Mouse (Mus musculus) adrenal gland, adult (tissue): Measurements from ENCODE around the gene Magohb.
"Not testable (repeated sequence)": the region's sequence is repeated elsewhere in the genome, so short reads cannot be mapped to it uniquely, and the experiment has no call there.

ENCODE experiments used
- DNase-seq, 2 experiments: peaks; one replicate each; pipeline ENCODE4 v3.0.0; 2022 to 2023; ENCODE audit warnings: low spot score in 1 of 2; ENCODE audit not compliant: inconsistent age in 2 of 2

The Magohb gene

DNA sequence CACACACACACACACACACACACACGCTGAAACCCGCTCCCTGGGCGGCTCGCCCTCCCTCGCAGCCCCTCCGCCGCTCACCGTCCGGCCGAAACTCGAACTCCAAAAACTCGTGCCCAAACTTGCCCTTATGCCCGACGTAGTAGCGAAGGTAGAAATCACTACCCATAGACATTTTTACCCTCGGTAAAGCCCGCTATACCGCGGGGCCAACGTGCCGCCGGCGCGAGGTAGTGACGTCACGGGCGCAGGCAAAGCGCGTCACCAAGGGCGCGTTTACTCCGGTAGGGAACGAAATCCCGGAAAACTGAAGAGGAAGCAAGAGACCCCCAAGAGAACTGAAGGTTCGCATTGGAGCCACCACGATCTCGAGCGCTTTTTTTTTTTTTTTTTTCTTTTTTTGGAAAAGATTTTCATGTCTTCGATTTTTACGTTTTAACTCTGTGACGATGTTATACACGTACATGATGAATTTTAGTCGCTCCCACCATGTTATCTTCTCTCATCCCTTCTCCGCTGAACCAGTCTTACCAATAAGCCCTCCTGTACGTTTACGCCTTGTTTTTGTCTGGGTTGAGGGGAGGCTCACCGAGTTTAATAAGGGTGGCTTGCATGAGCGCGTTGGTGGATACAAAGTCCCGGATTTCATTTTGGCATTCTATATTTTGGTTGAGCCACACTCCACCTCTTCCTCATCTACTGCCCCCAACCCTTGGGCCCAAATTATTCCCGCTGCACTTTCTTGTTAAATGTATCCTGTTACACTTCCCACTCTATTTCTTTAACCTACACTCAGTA lies at the start of gene Magohb:
Magohb (minus strand) TSS at position 254 of the 798 bp plus-strand sequence.
- peak; percentile 81 to 94 for DNase-seq

DNA sequence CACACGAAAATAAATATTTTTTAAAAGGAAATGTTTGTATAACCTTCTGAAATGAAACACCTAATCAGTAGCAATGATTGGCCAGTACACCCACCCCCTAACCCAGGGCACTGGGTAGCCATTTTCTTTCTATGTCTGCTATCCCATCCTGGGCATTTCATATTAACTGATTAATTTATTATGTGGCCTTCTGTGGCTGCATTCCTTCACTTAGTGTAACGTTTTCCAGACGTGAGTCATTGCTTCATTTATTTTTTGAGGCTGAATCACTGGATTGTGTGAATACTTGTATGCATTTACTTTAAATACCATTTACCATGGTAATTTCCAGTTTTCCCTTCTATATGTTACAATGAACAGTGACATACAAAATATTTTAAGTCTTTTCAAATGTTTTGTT lies 47.0 kb upstream of the Magohb start:
- DNase-seq: peak in 1 of 2 experiments; percentile 37

DNA sequence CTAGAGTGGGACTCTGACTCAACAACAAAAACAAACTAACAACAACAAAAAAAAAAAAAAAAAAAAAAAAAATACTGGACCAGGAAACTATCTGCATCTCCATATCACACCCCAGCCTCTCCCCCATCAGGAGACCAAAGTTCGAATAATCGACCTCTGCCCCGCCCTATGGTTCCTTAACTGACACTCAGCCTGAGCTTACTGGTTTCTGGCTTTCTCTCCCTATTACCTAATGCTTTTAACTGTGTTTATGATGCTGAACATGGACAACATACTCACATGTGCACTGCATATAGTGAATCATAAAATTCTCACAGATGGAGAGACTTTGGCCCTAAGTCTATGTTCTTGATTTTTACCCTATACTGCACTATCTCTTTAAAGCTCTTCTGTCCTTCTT lies 46.3 kb upstream of the Magohb start:
- no peak for DNase-seq

- no peak for DNase-seq
Observed at GRCm38 (mm10) chr6:131338787-131339186, 45.7 kb upstream of the Magohb start.

DNA sequence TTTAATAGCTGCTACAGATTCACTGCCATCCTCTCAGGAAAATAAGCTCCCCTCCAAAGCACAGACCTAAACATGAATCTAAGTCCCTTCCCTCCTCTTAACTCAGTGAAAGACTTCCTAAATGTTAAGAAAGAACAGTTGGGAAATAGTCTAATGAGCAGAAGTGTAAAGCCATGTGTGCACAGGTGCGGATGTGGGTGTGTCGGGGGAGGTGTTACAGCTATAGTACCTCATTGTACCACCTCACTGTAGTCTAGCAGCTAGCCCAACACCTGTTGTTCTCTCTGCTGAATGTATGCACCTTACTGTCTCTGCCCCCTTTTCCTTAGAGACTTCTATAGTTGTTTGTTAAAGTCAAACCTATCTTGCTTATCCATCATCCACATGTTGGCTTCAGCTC lies 34.0 kb upstream of the Magohb start:
- DNase-seq: no peak

DNA sequence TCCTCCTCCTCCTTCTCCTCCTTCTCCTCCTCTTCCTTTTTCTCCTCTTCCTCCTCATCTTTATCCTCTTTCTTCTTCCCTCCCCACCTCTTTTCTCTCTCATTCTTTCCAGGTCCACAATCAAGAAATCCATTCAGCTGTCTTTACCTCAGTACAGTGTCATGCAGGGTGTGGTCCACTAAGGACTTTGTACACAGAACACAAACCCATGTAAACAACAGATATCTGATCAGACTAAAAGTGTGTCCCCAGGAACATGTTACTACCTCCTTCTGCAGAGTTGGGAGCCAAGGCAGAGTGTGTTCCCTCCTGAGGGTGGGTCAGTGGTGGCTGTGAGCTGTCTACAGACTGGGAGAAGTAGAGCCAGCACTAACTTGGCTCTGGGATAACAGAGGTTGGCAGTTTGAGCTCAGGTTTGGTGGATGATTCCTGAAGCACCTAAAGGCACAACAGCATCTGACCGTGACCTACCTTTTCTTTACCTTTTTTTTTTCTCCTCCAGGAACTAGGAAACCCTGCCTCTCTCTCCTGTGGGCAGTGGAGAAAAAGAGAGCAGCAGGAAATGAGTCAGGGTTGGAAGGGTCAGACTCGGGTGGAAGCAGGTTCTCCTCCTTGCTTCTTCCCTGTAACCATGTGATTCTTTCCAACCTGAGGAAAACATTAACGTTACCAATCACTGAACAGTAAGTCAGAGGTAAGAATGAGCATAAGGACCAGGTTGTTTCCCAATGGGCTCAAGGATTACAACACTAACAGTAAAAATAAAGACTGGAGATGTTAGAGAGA lies 29.0 kb upstream of the Magohb start:
- no peak for DNase-seq

- no peak for DNase-seq
Observed at GRCm38 (mm10) chr6:131316155-131317101, 23.4 kb upstream of the Magohb start.

GRCm38 (mm10) chr6:131308031-131308430 lies 15.0 kb upstream of the Magohb start:
- DNase-seq: no peak

DNA sequence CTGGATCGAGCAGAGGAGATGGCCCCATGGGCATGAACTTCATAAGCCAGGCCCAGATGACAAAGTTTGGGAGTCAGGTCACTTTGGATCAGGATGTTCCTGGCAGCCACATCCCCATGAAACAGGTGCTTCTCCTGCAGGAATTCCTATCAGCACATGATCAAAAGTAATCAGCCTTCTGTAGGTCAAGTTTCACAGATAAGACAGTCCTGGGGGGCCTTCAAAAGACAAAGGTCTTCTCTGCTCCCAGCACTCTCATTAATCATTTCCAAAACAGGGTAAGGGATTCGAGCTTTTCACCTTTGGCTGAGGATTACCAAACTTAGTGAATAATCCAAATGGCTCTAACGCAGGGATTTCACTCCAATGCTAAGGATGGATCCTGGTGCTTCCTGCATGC lies 11.7 kb upstream of the Magohb start:
- no peak for DNase-seq

- no peak for DNase-seq
Observed at GRCm38 (mm10) chr6:131298531-131298930, 5.5 kb upstream of the Magohb start.

- DNase-seq: no peak
Observed at GRCm38 (mm10) chr6:131294435-131295112, 1.5 kb upstream of the Magohb start.

- DNase-seq: no peak
Observed at GRCm38 (mm10) chr6:131293916-131294315, 872 bp upstream of the Magohb start.

GRCm38 (mm10) chr6:131292276-131292990 lies 611 bp downstream of the Magohb start:
- peak in 1 of 2 experiments; percentile 30 for DNase-seq

DNA sequence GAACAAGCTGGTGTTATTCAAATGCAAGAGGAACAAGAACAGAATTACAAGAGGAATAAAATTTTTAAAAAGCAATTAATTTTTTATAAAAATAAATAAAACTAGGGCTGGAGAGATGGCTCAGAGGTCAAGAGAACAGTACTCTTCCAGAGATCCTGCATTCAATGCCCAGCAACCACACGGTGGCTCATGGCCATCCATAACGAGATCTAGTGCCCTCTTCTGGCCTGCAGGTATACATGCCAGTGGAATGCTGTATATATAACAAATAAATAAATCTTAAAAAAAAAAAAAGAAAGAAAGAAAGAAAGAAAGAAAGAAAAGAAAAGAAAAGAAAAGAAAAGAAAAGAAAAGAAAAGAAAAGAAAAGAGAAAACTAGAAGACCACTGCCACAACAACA lies 2.6 kb downstream of the Magohb start:
- DNase-seq: peak; percentile 27 to 70

GRCm38 (mm10) chr6:131278160-131278559 lies 14.9 kb downstream of the Magohb start:
- not testable (repeated sequence) for DNase-seq

DNA sequence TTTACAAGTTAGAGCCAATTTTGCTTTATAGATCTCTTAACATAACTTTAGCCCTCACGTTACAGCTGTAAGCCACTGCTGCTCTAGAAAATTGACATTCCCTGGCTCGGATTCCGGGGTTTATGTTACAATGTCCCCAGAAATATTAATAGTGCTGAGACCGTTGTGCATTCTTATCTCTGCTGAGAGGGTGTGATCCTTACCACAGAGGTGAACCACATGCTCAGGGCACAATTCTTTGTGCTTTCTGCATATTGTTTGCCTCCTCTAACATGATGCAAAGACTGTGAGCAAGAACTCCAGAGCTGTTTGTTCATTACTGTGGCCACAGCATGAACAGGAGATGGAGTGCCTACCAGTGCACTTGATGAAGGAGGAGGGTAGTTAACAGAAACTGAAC lies 16.4 kb downstream of the Magohb start:
- DNase-seq: no peak

DNA sequence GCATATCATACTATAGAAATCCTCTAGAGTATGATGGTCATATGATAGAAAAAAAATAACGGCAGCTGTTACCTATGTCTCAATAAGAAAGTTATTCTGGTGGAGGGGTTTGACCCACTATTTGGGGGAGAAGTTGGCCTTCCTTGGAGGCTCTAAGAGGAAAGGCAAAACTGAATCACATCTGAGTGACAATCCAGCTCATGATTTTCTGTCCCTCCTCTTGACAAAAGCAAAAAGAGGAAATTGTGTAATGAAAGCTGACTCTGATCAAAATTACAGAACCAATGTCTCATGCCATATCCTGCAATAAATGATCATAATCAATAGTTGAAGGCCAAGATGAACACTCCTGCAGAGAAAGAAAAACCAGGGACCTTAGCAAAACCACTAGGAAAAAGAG lies 20.7 kb downstream of the Magohb start:
- DNase-seq: no peak

- no peak for DNase-seq
Observed at GRCm38 (mm10) chr6:131270312-131270711, 22.7 kb downstream of the Magohb start.

DNA sequence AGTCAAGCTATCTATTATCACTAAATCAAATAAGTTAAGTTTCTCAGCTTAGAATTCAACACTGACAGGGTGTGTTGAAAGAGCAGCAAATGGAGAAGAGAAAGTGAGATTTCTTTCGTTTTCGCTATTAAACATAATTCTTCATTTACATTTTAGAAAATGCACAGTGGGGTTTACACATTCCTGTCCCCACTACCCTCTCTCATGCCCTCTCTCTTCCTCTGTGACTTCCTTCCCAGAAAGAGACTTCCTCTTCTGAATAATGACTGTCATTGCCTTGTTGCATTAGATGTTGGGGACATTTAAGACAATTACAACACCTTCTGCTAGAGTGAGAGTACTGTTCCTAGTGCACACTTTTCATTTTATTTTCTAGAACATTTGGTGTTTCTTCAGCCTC lies 23.4 kb downstream of the Magohb start:
- DNase-seq: no peak

DNA sequence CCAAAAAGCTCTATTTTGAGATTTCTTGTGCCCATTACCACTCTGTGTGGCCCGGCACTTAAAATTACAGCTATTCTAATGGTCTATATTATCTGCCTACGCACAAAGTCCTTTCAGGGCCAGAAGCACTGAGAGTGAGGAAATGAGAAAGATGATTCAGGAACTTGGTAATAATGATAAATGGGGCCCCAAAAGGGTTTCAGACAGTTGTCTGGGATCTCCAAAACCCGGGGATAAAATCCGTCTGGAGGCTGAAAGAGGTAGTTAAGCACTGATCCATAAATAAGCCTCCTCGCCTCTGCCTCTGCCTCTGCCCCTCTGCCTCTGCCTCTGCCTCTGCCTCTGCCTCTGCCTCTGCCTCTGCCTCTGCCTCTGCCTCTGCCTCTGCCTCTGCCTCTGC lies 28.9 kb downstream of the Magohb start:
- no peak for DNase-seq
